Mouse (Mus musculus) intestine, embryonic 14.5 days (tissue): ENCODE measurements at regions not wholly inside any gene's neighbourhood (a gene's known extent, or its start where the extent isn't known, plus 50 kb on each side); places are given as distances from the start of the nearest gene placed in this dataset.

Experiments
- ATAC-seq: fragments of 200-750 bp; cut with Nextera tagmentation; replicated peaks from 2 replicates; pipeline ENCODE4 v1.8.0; 2017; ENCODE audit warnings: low read depth, moderate number of reproducible peaks, moderate TSS enrichment, moderate library complexity; ENCODE audit not compliant: low FRiP score, low TSS enrichment
- DNase-seq: peaks from one replicate; pipeline ENCODE4 v3.0.0-alpha.2; 2018; ENCODE audit warnings: low spot score
- H3K27ac ChIP-seq: fragments of 300-500 bp; sonication (generic); 2 replicates; pipeline ENCODE4 v1.5.1; 2014; ENCODE audit warnings: low read depth, mild to moderate bottlenecking, control low read depth
- H3K27me3 ChIP-seq: fragments of 300-500 bp; sonication (generic); replicated peaks from 2 replicates; pipeline ENCODE4 v1.6.1; 2014; ENCODE audit warnings: low read length, control low read depth; ENCODE audit not compliant: control insufficient read depth, insufficient read depth
- H3K36me3 ChIP-seq: fragments of 300-500 bp; sonication (generic); 2 replicates; pipeline ENCODE4 v1.6.1; 2014; ENCODE audit warnings: low read length, control low read depth; ENCODE audit not compliant: control insufficient read depth, insufficient read depth
- H3K4me1 ChIP-seq: fragments of 300-500 bp; sonication (generic); replicated peaks from 2 replicates; pipeline ENCODE4 v1.6.1; 2014; ENCODE audit warnings: low read length, control low read depth, mixed read lengths; ENCODE audit not compliant: control insufficient read depth, insufficient read depth
- H3K4me2 ChIP-seq: fragments of 300-500 bp; sonication (generic); 2 replicates; pipeline ENCODE4 v1.6.1; 2014; ENCODE audit warnings: low read length
- H3K4me3 ChIP-seq: fragments of 300-500 bp; sonication (generic); 2 replicates; pipeline ENCODE4 v1.5.1; 2014; ENCODE audit warnings: low read depth, low read length, control low read depth, mixed read lengths
- H3K9ac ChIP-seq: fragments of 300-500 bp; sonication (generic); 2 replicates; pipeline ENCODE4 v1.6.1; 2014; ENCODE audit warnings: mild to moderate bottlenecking, low read length
- H3K9me3 ChIP-seq: fragments of 300-500 bp; sonication (generic); 2 replicates; pipeline ENCODE4 v1.6.1; 2016; ENCODE audit warnings: low read length, control low read depth; ENCODE audit not compliant: control insufficient read depth
- WGBS: fragments of 180-500 bp; shearing (Covaris S2); extraction: QIAGEN DNeasy Blood & Tissue Kit; methylation state at CpG from one replicate; pipeline ENCODE4 v1.1.7; 2014; 5-methylcytosine and 5-hydroxymethylcytosine counted together

GRCm38 (mm10) chr9:101340796-101341465 is 89.3 kb upstream of the Ppp2r3a start:
- H3K27ac ChIP-seq: no peak overlapping the region
- ATAC-seq (no peak), DNase-seq (no peak)
- H3K36me3 ChIP-seq: no peaks in the 10 kb centered on the region
- H3K4me3 ChIP-seq: no peak overlapping the region
- H3K27me3 ChIP-seq: no peaks in the 10 kb centered on the region
- no peaks in the 10 kb centered on the region for H3K9me3 ChIP-seq
- H3K9ac ChIP-seq: no peak overlapping the region
- H3K4me2 ChIP-seq: no peak overlapping the region
- 0 out of 2 replicates have a peak, but pooled peaks cover 4% of the 10 kb centered on the region for H3K4me1 ChIP-seq
- WGBS: 66% methylated on average over 11 of the region's 11 CpGs

- H3K4me1 ChIP-seq: no peaks in the 10 kb centered on the region
- no peak overlapping the region for H3K9ac ChIP-seq
- DNase-seq (no peak), ATAC-seq (no peak)
- no peaks in the 10 kb centered on the region for H3K27me3 ChIP-seq
- H3K4me3 ChIP-seq: no peak overlapping the region
- no peaks in the 10 kb centered on the region for H3K9me3 ChIP-seq
- H3K36me3 ChIP-seq: no peaks in the 10 kb centered on the region
- H3K4me2 ChIP-seq: no peak overlapping the region
- 66% methylated on average over 8 of the region's 8 CpGs for WGBS
- H3K27ac ChIP-seq: no peak overlapping the region
These were observed 77.6 kb upstream of the Ppp2r3a start for GRCm38 (mm10) chr9:101329032-101329824.

GRCm38 (mm10) chr9:101326961-101327360 is 75.4 kb upstream of the Ppp2r3a start:
- no peaks in the 10 kb centered on the region for H3K4me1 ChIP-seq
- DNase-seq (no peak), ATAC-seq (no peak)
- no peaks in the 10 kb centered on the region for H3K9me3 ChIP-seq
- 68% methylated on average over 3 of the region's 3 CpGs for WGBS
- no peaks in the 10 kb centered on the region for H3K36me3 ChIP-seq
- no peak overlapping the region for H3K9ac ChIP-seq
- H3K4me2 ChIP-seq: no peak overlapping the region
- H3K4me3 ChIP-seq: no peak overlapping the region
- no peak overlapping the region for H3K27ac ChIP-seq
- H3K27me3 ChIP-seq: no peaks in the 10 kb centered on the region

- Histone ChIP-seq H3K36me3 (no peaks in the 10 kb centered on the region), H3K4me3 (no peak overlapping the region), H3K27ac (no peak overlapping the region), H3K4me2 (no peak overlapping the region), H3K27me3 (no peaks in the 10 kb centered on the region), H3K9ac (no peak overlapping the region), H3K4me1 (no peaks in the 10 kb centered on the region), H3K9me3 (0 out of 2 replicates have a peak, but pooled peaks cover 3% of the 10 kb centered on the region)
- no peak for ATAC-seq
- peak; percentile 84 for DNase-seq
- WGBS: 40% methylated on average over 4 of the region's 4 CpGs
These were observed 62.4 kb upstream of the Ppp2r3a start for GRCm38 (mm10) chr9:101314036-101314435.

- Histone ChIP-seq H3K9ac (no peak overlapping the region), H3K9me3 (0 out of 2 replicates have a peak, but pooled peaks cover 4% of the 10 kb centered on the region), H3K36me3 (no peaks in the 10 kb centered on the region), H3K4me3 (no peak overlapping the region), H3K27ac (no peak overlapping the region), H3K4me2 (no peak overlapping the region), H3K4me1 (no peaks in the 10 kb centered on the region), H3K27me3 (no peaks in the 10 kb centered on the region)
- no peak for DNase-seq
- 85% methylated on average over 10 of the region's 10 CpGs for WGBS
- ATAC-seq: no peak
These were observed 54.9 kb upstream of the Ppp2r3a start for GRCm38 (mm10) chr9:101306408-101306935.

GRCm38 (mm10) chr9:101305730-101306129 is 54.1 kb upstream of the Ppp2r3a start:
- no peak for DNase-seq
- Histone ChIP-seq H3K27me3 (no peaks in the 10 kb centered on the region), H3K36me3 (no peaks in the 10 kb centered on the region), H3K9me3 (0 out of 2 replicates have a peak, but pooled peaks cover 4% of the 10 kb centered on the region), H3K4me1 (no peaks in the 10 kb centered on the region), H3K4me3 (no peak overlapping the region), H3K4me2 (no peak overlapping the region), H3K27ac (no peak overlapping the region), H3K9ac (no peak overlapping the region)
- WGBS: 89% methylated on average over 4 of the region's 4 CpGs
- no peak for ATAC-seq
